ENCODE assay signal across 17 mouse cellular contexts in the genomic region with DNA sequence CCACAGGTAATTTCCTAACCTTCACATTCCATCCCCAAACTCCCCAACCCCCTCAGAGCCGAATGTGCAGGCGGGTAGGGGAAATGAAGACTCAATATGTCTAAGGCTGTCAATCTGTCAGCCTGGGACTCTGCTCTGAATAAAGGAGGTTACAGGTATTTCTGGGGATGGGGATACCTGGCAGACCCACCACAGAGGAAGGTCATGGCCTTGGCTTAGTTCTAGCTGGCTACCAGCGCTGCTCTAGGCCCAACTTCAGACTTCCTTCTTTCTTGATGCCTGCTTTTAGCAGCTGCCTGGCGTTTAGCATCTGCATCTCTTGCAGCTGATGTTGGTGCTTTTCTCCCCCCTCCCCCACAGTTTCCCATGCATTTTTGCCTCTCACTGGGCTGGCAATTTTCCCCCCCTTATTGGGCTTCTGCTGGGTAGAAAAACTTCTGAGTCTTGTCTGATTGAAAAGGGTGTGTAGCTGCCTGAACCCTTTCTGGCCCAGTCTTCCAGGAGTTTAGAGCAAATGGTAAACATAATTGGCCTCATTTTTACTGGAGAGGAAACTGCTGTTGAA. TPM values are rescaled to one million over a fixed set of nuclear protein-coding genes. Genes with fewer than 3 reads are reported as not detected.
DNase-seq lines count a peak whose midpoint lies in the region; ATAC-seq lines count a peak whose summit lies in the region.
"Had no signal": no experiment of that assay in that cellular context is flagged by ENCODE, and none has a peak within 500 bp of the region (broad histone marks: within the 10 kb centered on the region; RNA-seq: fewer than 3 reads in every experiment).

No protein-coding gene starts in this region.

- no peak overlapping the region; the same call in 1 of the 2 replicates for H3K4me2 ChIP-seq in forebrain, embryonic 14.5 days (ENCODE audit: low read length)
- no peak overlapping the region for H3K4me2 ChIP-seq in forebrain, embryonic 11.5 days (ENCODE audit: low read depth, low read length, severe bottlenecking)
- peak overlapping the region; percentile 86 for H3K4me2 ChIP-seq in hindbrain, embryonic 16.5 days (ENCODE audit: low read length)
- peak overlapping the region; percentile 91 for H3K4me2 ChIP-seq in neural tube, embryonic 15.5 days
- H3K4me2 ChIP-seq: heart, embryonic 15.5 days; limb, embryonic 15.5 days had no signal

- WGBS in forebrain, embryonic 14.5 days, result 51% methylated on average over 4 of the region's 4 CpGs
- 50% methylated on average over 4 of the region's 4 CpGs for WGBS in forebrain, embryonic 11.5 days
- 53% methylated on average over 4 of the region's 4 CpGs for WGBS in hindbrain, embryonic 16.5 days
- WGBS in neural tube, embryonic 15.5 days, result 57% methylated on average over 4 of the region's 4 CpGs

- H3K4me1 ChIP-seq in forebrain, embryonic 14.5 days (ENCODE audit: control insufficient read depth, insufficient read depth, low read length), result peaks cover 21% of the 10 kb centered on the region
- H3K4me1 ChIP-seq in forebrain, embryonic 11.5 days (replicated peaks; ENCODE audit: control insufficient read depth, insufficient read depth, low read length), result peaks cover 7% of the 10 kb centered on the region; the same call in 1 of the 2 replicates
- peaks cover 36% of the 10 kb centered on the region for H3K4me1 ChIP-seq in hindbrain, embryonic 16.5 days (ENCODE audit: control insufficient read depth, insufficient read depth, low read depth, low read length)
- peaks cover 52% of the 10 kb centered on the region for H3K4me1 ChIP-seq in neural tube, embryonic 15.5 days

- intact Hi-C loops in left cerebral cortex, postnatal 25 days (cut with DNase I), result no loop called here
- intact Hi-C loops in left cerebral cortex, postnatal 10 days (cut with DNase I), result loop anchor here (5.0 kb wide), 2 partner anchors 66 to 94 kb away; partner anchors contain the start of gene Zmym6

- H3K9ac ChIP-seq in forebrain, embryonic 14.5 days (ENCODE audit: low read length), result no peak overlapping the region
- no peak overlapping the region for H3K9ac ChIP-seq in forebrain, embryonic 11.5 days (ENCODE audit: low read length)
- peak overlapping the region; percentile 7; the same call in 1 of the 2 replicates for H3K9ac ChIP-seq in hindbrain, embryonic 16.5 days (ENCODE audit: low read depth, low read length)
- 0 out of 2 replicates have a peak overlapping the region, but pooled peaks have one; percentile 34 for H3K9ac ChIP-seq in neural tube, embryonic 15.5 days (replicated peaks)
- H3K9ac ChIP-seq: heart, embryonic 15.5 days; limb, embryonic 15.5 days had no signal

- H3K27ac ChIP-seq in forebrain, embryonic 14.5 days (ENCODE audit: low read depth, low read length), result no peak overlapping the region
- no peak overlapping the region for H3K27ac ChIP-seq in forebrain, embryonic 11.5 days (ENCODE audit: low read depth, low read length)
- peak overlapping the region; percentile 25; the same call in 1 of the 2 replicates for H3K27ac ChIP-seq in hindbrain, embryonic 16.5 days (ENCODE audit: low read depth, low read length)
- no peak overlapping the region; the same call in 1 of the 2 replicates for H3K27ac ChIP-seq in neural tube, embryonic 15.5 days (replicated peaks)
- H3K27ac ChIP-seq: heart, adult 2 months; heart, embryonic 15.5 days; limb, embryonic 15.5 days had no signal

- no peak for ATAC-seq in forebrain, embryonic 14.5 days
- ATAC-seq in forebrain, embryonic 11.5 days (replicated peaks; ENCODE audit: low FRiP score), result no peak
- no peak for ATAC-seq in hindbrain, embryonic 16.5 days
- no peak for ATAC-seq in neural tube, embryonic 15.5 days (ENCODE audit: low FRiP score)

- H3K9me3 ChIP-seq in forebrain, embryonic 14.5 days (replicated peaks; ENCODE audit: control insufficient read depth, low read length), result no peaks in the 10 kb centered on the region
- H3K9me3 ChIP-seq in forebrain, embryonic 11.5 days (ENCODE audit: control insufficient read depth, low read length), result no peaks in the 10 kb centered on the region
- H3K9me3 ChIP-seq in hindbrain, embryonic 16.5 days (ENCODE audit: control insufficient read depth, low read length), result no peaks in the 10 kb centered on the region
- H3K9me3 ChIP-seq in neural tube, embryonic 15.5 days (replicated peaks), result no peaks in the 10 kb centered on the region
- H3K9me3 ChIP-seq: heart, embryonic 15.5 days; limb, embryonic 15.5 days had no signal

- peak; percentile 40 for DNase-seq in forebrain, embryonic 14.5 days (ENCODE audit: low spot score)
- DNase-seq in forebrain, embryonic 11.5 days (ENCODE audit: low spot score), result no peak
- DNase-seq in left cerebral cortex, postnatal 25 days (ENCODE audit: low spot score in 2 of 2), result peak; percentile 12 to 21
- no peak for DNase-seq in left cerebral cortex, postnatal 10 days (ENCODE audit: extremely low spot score in 1 of 2, low spot score in 2 of 2)
- DNase-seq in gastrocnemius, adult 18-20 months (ENCODE audit: low spot score), result no peak
- DNase-seq: gastrocnemius, postnatal 10 days; heart, adult 2 months; kidney, adult 18-20 months; kidney, postnatal 14 days; lung, postnatal 14 days; thymus, postnatal 14 days had no signal

- H3K4me3 ChIP-seq in forebrain, embryonic 14.5 days (ENCODE audit: low read depth, low read length), result no peak overlapping the region
- no peak overlapping the region for H3K4me3 ChIP-seq in forebrain, embryonic 11.5 days (ENCODE audit: low read depth, low read length)
- H3K4me3 ChIP-seq in hindbrain, embryonic 16.5 days (ENCODE audit: low read length), result peak overlapping the region; percentile 8; the same call in 1 of the 2 replicates
- H3K4me3 ChIP-seq in neural tube, embryonic 15.5 days (replicated peaks), result 0 out of 2 replicates have a peak overlapping the region, but pooled peaks have one; percentile 89
- H3K4me3 ChIP-seq: heart, adult 2 months; heart, embryonic 15.5 days; limb, embryonic 15.5 days had no signal

- H3K36me3 ChIP-seq in forebrain, embryonic 14.5 days (ENCODE audit: control insufficient read depth, insufficient read depth, low read length), result no peaks in the 10 kb centered on the region
- no peaks in the 10 kb centered on the region for H3K36me3 ChIP-seq in forebrain, embryonic 11.5 days (ENCODE audit: control insufficient read depth, insufficient read depth, low read length)
- no peaks in the 10 kb centered on the region for H3K36me3 ChIP-seq in hindbrain, embryonic 16.5 days (ENCODE audit: control insufficient read depth, insufficient read depth, low read length)
- H3K36me3 ChIP-seq in neural tube, embryonic 15.5 days, result no peaks in the 10 kb centered on the region
- H3K36me3 ChIP-seq: heart, embryonic 15.5 days; limb, embryonic 15.5 days had no signal

- no peaks in the 10 kb centered on the region; the same call in 1 of the 2 replicates for H3K27me3 ChIP-seq in forebrain, embryonic 14.5 days (replicated peaks; ENCODE audit: control insufficient read depth, insufficient read depth, low read length)
- H3K27me3 ChIP-seq in forebrain, embryonic 11.5 days (ENCODE audit: control insufficient read depth, insufficient read depth, low read length), result peaks cover 27% of the 10 kb centered on the region
- H3K27me3 ChIP-seq in hindbrain, embryonic 16.5 days (replicated peaks; ENCODE audit: control insufficient read depth, insufficient read depth, low read length), result no peaks in the 10 kb centered on the region
- H3K27me3 ChIP-seq in neural tube, embryonic 15.5 days (replicated peaks), result 0 out of 2 replicates have a peak, but pooled peaks cover 6% of the 10 kb centered on the region

RNA-seq across cellular contexts. Expression of gene Dlgap3, which starts 2.4 kb away (rescaled TPM):
- polyA plus RNA-seq in forebrain, embryonic 14.5 days (2014; fragmentation: Nextera tagmentation; extraction: Ambion mirVana), result 8.4 and 10.8 TPM in 2 replicates
- 3.1 and 4.2 TPM in 2 replicates for polyA plus RNA-seq in forebrain, embryonic 11.5 days (2014; fragmentation: Nextera tagmentation; extraction: Ambion mirVana)
- 100 to 1,000 TPM; 396 to 399 TPM for total RNA-seq in left cerebral cortex, postnatal 25 days (2021)
- 100 to 1,000 TPM; 275 to 284 TPM for total RNA-seq in left cerebral cortex, postnatal 10 days (2021)
- 21.0 and 22.3 TPM in 2 replicates for polyA plus RNA-seq in hindbrain, embryonic 16.5 days (2015; fragmentation: Nextera tagmentation; extraction: Ambion mirVana)
- polyA plus RNA-seq in neural tube, embryonic 15.5 days (2015; fragmentation: Nextera tagmentation; extraction: Ambion mirVana), result 20.9 and 25.1 TPM in 2 replicates
- under 1 TPM in 1 of 2 experiments, not detected in 1; 0.21 TPM for total RNA-seq in gastrocnemius, adult 18-20 months (2021)
- total RNA-seq: hematopoietic stem cell, adult 5-6 weeks; megakaryocyte-erythroid progenitor cell, adult 5-6 weeks had no signal

RNA-seq across cellular contexts. Expression of gene Tmem35b, which starts 47.9 kb away (rescaled TPM):
- 12.0 and 13.0 TPM in 2 replicates for polyA plus RNA-seq in forebrain, embryonic 14.5 days (2014; fragmentation: Nextera tagmentation; extraction: Ambion mirVana)
- 11.8 and 12.6 TPM in 2 replicates for polyA plus RNA-seq in forebrain, embryonic 11.5 days (2014; fragmentation: Nextera tagmentation; extraction: Ambion mirVana)
- total RNA-seq in left cerebral cortex, postnatal 25 days (2021), result 1 to 10 TPM; 2.5 to 3.4 TPM
- total RNA-seq in left cerebral cortex, postnatal 10 days (2021), result 1 to 10 TPM; 2.2 to 2.6 TPM
- polyA plus RNA-seq in hindbrain, embryonic 16.5 days (2015; fragmentation: Nextera tagmentation; extraction: Ambion mirVana), result 16.9 and 17.5 TPM in 2 replicates
- polyA plus RNA-seq in neural tube, embryonic 15.5 days (2015; fragmentation: Nextera tagmentation; extraction: Ambion mirVana), result 17.7 and 18.9 TPM in 2 replicates
- total RNA-seq in gastrocnemius, adult 18-20 months (2021), result under 1 TPM; 0.62 to 0.90 TPM

Comparison
In these comparisons a context has a peak if more than half of its experiments do, and no peak if none do; other contexts are left out.
1. DNase-seq: peak in forebrain, embryonic 14.5 days (single experiment) and left cerebral cortex, postnatal 25 days (2 of 2); none in forebrain, embryonic 11.5 days (single experiment), left cerebral cortex, postnatal 10 days (0 of 2) and gastrocnemius, adult 18-20 months (single experiment).
2. H3K4me2 ChIP-seq: peak in hindbrain, embryonic 16.5 days (single experiment) and neural tube, embryonic 15.5 days (single experiment); none in forebrain, embryonic 14.5 days (single experiment) and forebrain, embryonic 11.5 days (single experiment).
3. H3K4me3 ChIP-seq: peak in hindbrain, embryonic 16.5 days (single experiment) and neural tube, embryonic 15.5 days (single experiment); none in forebrain, embryonic 14.5 days (single experiment) and forebrain, embryonic 11.5 days (single experiment).
4. H3K9ac ChIP-seq: peak in hindbrain, embryonic 16.5 days (single experiment) and neural tube, embryonic 15.5 days (single experiment); none in forebrain, embryonic 14.5 days (single experiment) and forebrain, embryonic 11.5 days (single experiment).